Mouse (Mus musculus) heart, postnatal 0 days (tissue): Measurements from ENCODE around the gene Ghrl. TPM values are rescaled to one million over a fixed set of nuclear protein-coding genes. Genes with fewer than 3 reads are reported as not detected.
"Not testable (repeated sequence)": the region's sequence is repeated elsewhere in the genome, so short reads cannot be mapped to it uniquely, and the experiment has no call there.

Experiments
- ATAC-seq: fragments of 200-750 bp; cut with Nextera tagmentation; 2 replicates; pipeline ENCODE4 v1.8.0; 2017; ENCODE audit warnings: low read depth, moderate number of reproducible peaks, moderate library complexity; ENCODE audit not compliant: insufficient read depth
- DNase-seq: peaks from one replicate; pipeline ENCODE4 v3.0.0-alpha.2; 2016; ENCODE audit warnings: low spot score
- H3K27ac ChIP-seq: fragments of 300-500 bp; sonication (generic); 2 replicates; pipeline ENCODE4 v1.5.1; 2014; ENCODE audit warnings: low read depth, mild to moderate bottlenecking
- H3K27me3 ChIP-seq: fragments of 300-500 bp; sonication (generic); 2 replicates; pipeline ENCODE4 v1.6.1; 2014; ENCODE audit warnings: low read length, mixed read lengths; ENCODE audit not compliant: control insufficient read depth, insufficient read depth
- H3K36me3 ChIP-seq: fragments of 300-500 bp; sonication (generic); replicated peaks from 2 replicates; pipeline ENCODE4 v1.6.1; 2014; ENCODE audit warnings: low read length, mixed read lengths; ENCODE audit not compliant: control insufficient read depth, insufficient read depth
- H3K4me1 ChIP-seq: fragments of 300-500 bp; sonication (generic); 2 replicates; pipeline ENCODE4 v1.6.1; 2014; ENCODE audit warnings: antibody characterized with exemption; ENCODE audit not compliant: control insufficient read depth, insufficient read depth
- H3K4me2 ChIP-seq: fragments of 300-500 bp; sonication (generic); 2 replicates; pipeline ENCODE4 v1.6.1; 2014; ENCODE audit warnings: low read depth, mild to moderate bottlenecking, low read length, moderate library complexity
- H3K4me3 ChIP-seq: fragments of 300-500 bp; sonication (generic); 2 replicates; pipeline ENCODE4 v1.5.1; 2014; ENCODE audit warnings: low read depth, low read length
- H3K9ac ChIP-seq: fragments of 300-500 bp; sonication (generic); replicated peaks from 2 replicates; pipeline ENCODE4 v1.6.1; 2014; ENCODE audit warnings: low read depth, low read length, mixed read lengths
- H3K9me3 ChIP-seq: fragments of 300-500 bp; sonication (generic); replicated peaks from 2 replicates; pipeline ENCODE4 v1.6.1; 2016; ENCODE audit warnings: low read length; ENCODE audit not compliant: control insufficient read depth
- CTCF ChIP-seq: IDR thresholded peaks from 2 replicates; pipeline ENCODE4 v1.5.1; 2016; ENCODE audit warnings: antibody characterized with exemption, control low read depth, low read depth
- EP300 ChIP-seq: IDR thresholded peaks from 2 replicates; pipeline ENCODE4 v1.6.1; 2016; ENCODE audit warnings: antibody characterized with exemption, low read depth
- WGBS: fragments of 180-500 bp; shearing (Covaris S2); extraction: QIAGEN DNeasy Blood & Tissue Kit; methylation state at CpG from one replicate; pipeline ENCODE4 v1.1.7; 2014; 5-methylcytosine and 5-hydroxymethylcytosine counted together
- polyA plus RNA-seq: library from polyadenylated mRNA; unstranded; fragments of >200 nt; fragmentation: Nextera tagmentation; extraction: Ambion mirVana; gene quantifications from 2 replicates; pipeline ENCODE4 v1.2.1, GENCODE M21; 2015
- total RNA-seq: library from RNA; depleted of rRNA; stranded (reverse); fragments of >200 nt; gene quantifications from 2 replicates; pipeline ENCODE4 v1.2.3, GENCODE M21; 2014; ENCODE audit warnings: low replicate concordance

Gene Ghrl
- total and polyA plus RNA-seq, 2 experiments from 2014 or later = not detected

GRCm38 (mm10) chr6:113714276-113714675 is 5.4 kb downstream of the Ghrl start:
- Histone ChIP-seq H3K27me3 (no peaks in the 10 kb centered on the region), H3K36me3 (peaks cover 95% of the 10 kb centered on the region), H3K4me3 (no peak overlapping the region), H3K4me1 (no peaks in the 10 kb centered on the region), H3K9ac (no peak overlapping the region), H3K27ac (no peak overlapping the region), H3K9me3 (no peaks in the 10 kb centered on the region), H3K4me2 (no peak overlapping the region)
- ATAC-seq (no peak), DNase-seq (no peak)
- no peak for TF ChIP-seq CTCF
- no peak for TF ChIP-seq EP300
- WGBS = 79% methylated on average over 2 of the region's 2 CpGs

GRCm38 (mm10) chr6:113713389-113713788 is 6.3 kb downstream of the Ghrl start:
- WGBS = 94% methylated on average over 4 of the region's 5 CpGs
- not testable (repeated sequence) for ATAC-seq, H3K4me2 ChIP-seq, H3K27me3 ChIP-seq, H3K4me3 ChIP-seq, H3K9me3 ChIP-seq, H3K27ac ChIP-seq, H3K4me1 ChIP-seq, DNase-seq, H3K9ac ChIP-seq
- H3K36me3 ChIP-seq = peaks cover 95% of the 10 kb centered on the region

GRCm38 (mm10) chr6:113712718-113713117 is 7.0 kb downstream of the Ghrl start:
- TF ChIP-seq CTCF (no peak), EP300 (no peak)
- Histone ChIP-seq H3K9ac (no peak overlapping the region), H3K27me3 (no peaks in the 10 kb centered on the region), H3K4me2 (no peak overlapping the region), H3K36me3 (peaks cover 97% of the 10 kb centered on the region), H3K4me3 (no peak overlapping the region), H3K9me3 (no peaks in the 10 kb centered on the region), H3K4me1 (no peaks in the 10 kb centered on the region), H3K27ac (no peak overlapping the region)
- no peak for DNase-seq
- ATAC-seq = no peak
- 91% methylated on average over 3 of the region's 3 CpGs for WGBS

- Histone ChIP-seq H3K27me3 (no peaks in the 10 kb centered on the region), H3K9me3 (no peaks in the 10 kb centered on the region), H3K27ac (peak overlapping the region; percentile 94), H3K36me3 (peaks cover 27% of the 10 kb centered on the region), H3K4me3 (peak overlapping the region; percentile 74), H3K4me1 (peaks cover 22% of the 10 kb centered on the region), H3K9ac (peak overlapping the region; percentile 86), H3K4me2 (peak overlapping the region; percentile 99)
- DNase-seq (peak; percentile 27), ATAC-seq (peak; percentile 50)
- no peak for TF ChIP-seq CTCF
- WGBS = under 1% methylated on average over 101 of the region's 113 CpGs
Observed at GRCm38 (mm10) chr6:113697222-113698205, 22.2 kb downstream of the Ghrl start.

- Histone ChIP-seq H3K36me3 (peaks cover 19% of the 10 kb centered on the region; the same call in 1 of the 2 replicates), H3K4me2 (peak within 1 kb of the TSS; percentile 99), H3K4me3 (peak within 1 kb of the TSS; percentile 74), H3K9me3 (no peaks in the 10 kb centered on the region), H3K27ac (peak within 1 kb of the TSS; percentile 94), H3K9ac (peak within 1 kb of the TSS; percentile 86), H3K4me1 (peaks cover 22% of the 10 kb centered on the region), H3K27me3 (no peaks in the 10 kb centered on the region)
- DNase-seq (peak; percentile 99), ATAC-seq (peak; percentile 97)
- TF ChIP-seq CTCF (peak; percentile 11; the same call in 1 of the 2 replicates), EP300 (peak; percentile 88)
- WGBS = under 1% methylated on average over 54 of the region's 58 CpGs
Observed at GRCm38 (mm10) chr6:113696582-113697221, 23.0 kb downstream of the Ghrl start, which contains the start of gene Tatdn2. Tatdn2 (plus strand) TSS chr6:113697050.
